In the genomic region with DNA sequence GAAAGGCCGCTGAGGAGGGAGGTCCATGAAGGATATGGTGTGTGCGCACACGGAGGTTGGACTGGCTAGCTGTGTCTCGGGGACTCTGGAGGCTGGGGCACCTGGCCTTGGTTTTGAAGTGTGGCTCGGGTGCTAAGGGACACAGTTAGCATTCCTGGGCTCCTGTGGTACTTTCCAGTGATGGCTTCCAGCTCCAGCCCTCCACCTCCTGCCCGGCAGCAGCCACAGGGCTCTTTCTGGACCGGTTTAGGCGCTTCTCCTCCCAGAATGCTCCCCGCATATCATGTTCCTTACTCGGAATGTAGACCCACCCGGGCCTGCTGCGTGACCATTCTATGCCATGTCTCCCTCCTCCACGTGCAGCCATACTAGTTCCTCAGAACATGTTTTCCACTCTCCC, we compare ENCODE assay signal across 8 mouse cellular contexts. TPM values are rescaled to one million over a fixed set of nuclear protein-coding genes. Genes with fewer than 3 reads are reported as not detected.
DNase-seq lines count a peak whose midpoint lies in the region; ATAC-seq lines count a peak whose summit lies in the region.

No protein-coding gene starts in this region.

- no peak overlapping the region for H3K4me3 ChIP-seq in heart, embryonic 15.5 days
- H3K4me3 ChIP-seq in brown adipose tissue, adult 24 weeks (ENCODE audit: insufficient read depth, low read depth, low read length) = 0 out of 2 replicates have a peak overlapping the region, but pooled peaks have one; percentile 9
- peak overlapping the region; percentile 26 for H3K4me3 ChIP-seq in hindbrain, embryonic 13.5 days
- H3K4me3 ChIP-seq in midbrain, embryonic 11.5 days (ENCODE audit: low read depth, low read length) = 0 out of 2 replicates have a peak overlapping the region, but pooled peaks have one; percentile 3

- intact Hi-C loops in heart, postnatal 36 days (cut with DNase I) = no loop called here
- intact Hi-C loops in left cerebral cortex, postnatal 4 days (cut with DNase I) = no loop called here

- H3K4me2 ChIP-seq in heart, embryonic 15.5 days = peak overlapping the region; percentile 38; the same call in 1 of the 2 replicates
- peak overlapping the region; percentile 46 for H3K4me2 ChIP-seq in hindbrain, embryonic 13.5 days
- H3K4me2 ChIP-seq in midbrain, embryonic 11.5 days = peak overlapping the region; percentile 22

- H3K27me3 ChIP-seq in heart, embryonic 15.5 days = no peaks in the 10 kb centered on the region
- no peaks in the 10 kb centered on the region for H3K27me3 ChIP-seq in hindbrain, embryonic 13.5 days
- H3K27me3 ChIP-seq in midbrain, embryonic 11.5 days (ENCODE audit: control insufficient read depth, insufficient read depth, low read length) = no peaks in the 10 kb centered on the region

- H3K36me3 ChIP-seq in heart, embryonic 15.5 days = peaks cover 50% of the 10 kb centered on the region
- peaks cover 64% of the 10 kb centered on the region for H3K36me3 ChIP-seq in hindbrain, embryonic 13.5 days
- H3K36me3 ChIP-seq in midbrain, embryonic 11.5 days (ENCODE audit: control insufficient read depth, insufficient read depth, low read length) = peaks cover 8% of the 10 kb centered on the region

- H3K27ac ChIP-seq in heart, embryonic 15.5 days = peak overlapping the region; percentile 2; the same call in 1 of the 2 replicates
- peak overlapping the region; percentile 92 for H3K27ac ChIP-seq in brown adipose tissue, adult 24 weeks (replicated peaks; ENCODE audit: low read depth, low read length)
- H3K27ac ChIP-seq in hindbrain, embryonic 13.5 days = peak overlapping the region; percentile 66
- peak overlapping the region; percentile 21; the same call in 1 of the 2 replicates for H3K27ac ChIP-seq in midbrain, embryonic 11.5 days (ENCODE audit: low read depth, low read length)

- DNase-seq in heart, postnatal 36 days = no peak
- DNase-seq in midbrain, embryonic 11.5 days (ENCODE audit: low spot score, missing footprints) = no peak
- DNase-seq in Muller cell, postnatal 12 days (ENCODE audit: inconsistent ontology term) = no peak
- no peak for DNase-seq in left cerebral cortex, postnatal 4 days

- H3K4me1 ChIP-seq in heart, embryonic 15.5 days (replicated peaks) = peaks cover 19% of the 10 kb centered on the region
- peaks cover 12% of the 10 kb centered on the region for H3K4me1 ChIP-seq in brown adipose tissue, adult 24 weeks (ENCODE audit: control insufficient read depth, insufficient read depth, insufficient read length, low read length)
- H3K4me1 ChIP-seq in hindbrain, embryonic 13.5 days (replicated peaks) = peaks cover 22% of the 10 kb centered on the region
- no peaks in the 10 kb centered on the region for H3K4me1 ChIP-seq in midbrain, embryonic 11.5 days (ENCODE audit: control insufficient read depth, insufficient read depth, low read length)

- H3K9me3 ChIP-seq in heart, embryonic 15.5 days (replicated peaks) = no peaks in the 10 kb centered on the region
- H3K9me3 ChIP-seq in hindbrain, embryonic 13.5 days = no peaks in the 10 kb centered on the region
- H3K9me3 ChIP-seq in midbrain, embryonic 11.5 days (ENCODE audit: control insufficient read depth, low read length) = no peaks in the 10 kb centered on the region

- 0 out of 2 replicates have a peak overlapping the region, but pooled peaks have one; percentile 5 for H3K9ac ChIP-seq in heart, embryonic 15.5 days
- H3K9ac ChIP-seq in hindbrain, embryonic 13.5 days = peak overlapping the region; percentile 46; the same call in 1 of the 2 replicates
- H3K9ac ChIP-seq in midbrain, embryonic 11.5 days (ENCODE audit: low read length) = peak overlapping the region; percentile 6; the same call in 1 of the 2 replicates

- 82% methylated on average over 13 of the region's 13 CpGs for WGBS in heart, embryonic 15.5 days
- WGBS in hindbrain, embryonic 13.5 days = 91% methylated on average over 13 of the region's 13 CpGs
- 88% methylated on average over 13 of the region's 13 CpGs for WGBS in midbrain, embryonic 11.5 days

- ATAC-seq in heart, embryonic 15.5 days (replicated peaks; ENCODE audit: insufficient number of reproducible peaks, insufficient read depth, low FRiP score, low read depth) = no peak
- no peak for ATAC-seq in hindbrain, embryonic 13.5 days (ENCODE audit: low FRiP score)
- 0 out of 2 replicates have a peak, but pooled peaks have one; percentile 19 for ATAC-seq in midbrain, embryonic 11.5 days (ENCODE audit: low FRiP score)
- no peak for ATAC-seq in frontal cortex, adult (ENCODE audit: low TSS enrichment)

RNA-seq across cellular contexts. Expression of a gene that starts 6.9 kb away (rescaled TPM):
- 18.9 and 20.3 TPM in 2 replicates for polyA plus RNA-seq in heart, embryonic 15.5 days (2015; fragmentation: Nextera tagmentation; extraction: Ambion mirVana)
- total RNA-seq in heart, postnatal 36 days (2021) = 10 to 100 TPM; 16.2 to 16.5 TPM
- polyA plus RNA-seq in brown adipose tissue, adult 24 weeks (2012; ENCODE audit: insufficient read depth, insufficient read length, missing spikeins) = 42.0 and 42.5 TPM in 2 replicates
- 39.4 and 47.2 TPM in 2 replicates for polyA plus RNA-seq in hindbrain, embryonic 13.5 days (2015; fragmentation: Nextera tagmentation; extraction: Ambion mirVana)
- polyA plus RNA-seq in midbrain, embryonic 11.5 days (2014; fragmentation: Nextera tagmentation; extraction: Ambion mirVana) = 43.4 and 48.6 TPM in 2 replicates
- 10 to 100 TPM; 30.4 to 32.5 TPM for total RNA-seq in left cerebral cortex, postnatal 4 days (2021)

RNA-seq across cellular contexts. Expression of a gene that starts 24.5 kb away (rescaled TPM):
- 70.6 and 86.1 TPM in 2 replicates for polyA plus RNA-seq in heart, embryonic 15.5 days (2015; fragmentation: Nextera tagmentation; extraction: Ambion mirVana)
- 10 to 100 TPM; 33.1 to 41.2 TPM for total RNA-seq in heart, postnatal 36 days (2021)
- polyA plus RNA-seq in brown adipose tissue, adult 24 weeks (2012; ENCODE audit: insufficient read depth, insufficient read length, missing spikeins) = 54.9 and 59.2 TPM in 2 replicates
- polyA plus RNA-seq in hindbrain, embryonic 13.5 days (2015; fragmentation: Nextera tagmentation; extraction: Ambion mirVana) = 168 and 169 TPM in 2 replicates
- 117 and 119 TPM in 2 replicates for polyA plus RNA-seq in midbrain, embryonic 11.5 days (2014; fragmentation: Nextera tagmentation; extraction: Ambion mirVana)
- 100 to 1,000 TPM; 149 to 160 TPM for total RNA-seq in left cerebral cortex, postnatal 4 days (2021)

RNA-seq across cellular contexts. Expression of a gene that starts 42.3 kb away (rescaled TPM):
- polyA plus RNA-seq in heart, embryonic 15.5 days (2015; fragmentation: Nextera tagmentation; extraction: Ambion mirVana) = 61.9 and 63.1 TPM in 2 replicates
- 10 to 100 TPM; 50.9 to 53.7 TPM for total RNA-seq in heart, postnatal 36 days (2021)
- polyA plus RNA-seq in brown adipose tissue, adult 24 weeks (2012; ENCODE audit: insufficient read depth, insufficient read length, missing spikeins) = 48.0 and 59.8 TPM in 2 replicates
- 68.7 and 87.0 TPM in 2 replicates for polyA plus RNA-seq in hindbrain, embryonic 13.5 days (2015; fragmentation: Nextera tagmentation; extraction: Ambion mirVana)
- 66.0 and 70.7 TPM in 2 replicates for polyA plus RNA-seq in midbrain, embryonic 11.5 days (2014; fragmentation: Nextera tagmentation; extraction: Ambion mirVana)
- total RNA-seq in left cerebral cortex, postnatal 4 days (2021) = 10 to 100 TPM; 25.6 to 27.6 TPM

Comparison
In these comparisons a context has a peak if more than half of its experiments do, and no peak if none do; other contexts are left out.
1. H3K27ac ChIP-seq: peak in every context shown above with its lines; median percentile 92 in brown adipose tissue, adult 24 weeks; 66 in hindbrain, embryonic 13.5 days; 21 in midbrain, embryonic 11.5 days; 2 in heart, embryonic 15.5 days.